Mouse (Mus musculus) urinary bladder, adult 2 months (tissue): Measurements from ENCODE around the gene Coq4. TPM values are rescaled to one million over a fixed set of nuclear protein-coding genes. Genes with fewer than 3 reads are reported as not detected.

ENCODE experiments used
- DNase-seq: peaks from one replicate; pipeline ENCODE4 v3.0.0; 2022; ENCODE audit warnings: low spot score
- polyA plus RNA-seq: library from polyadenylated mRNA; depleted of rRNA; stranded (reverse); fragments of >200 nt; gene quantifications from 2 replicates; pipeline ENCODE4 v1.2.3, GENCODE M21; 2012

Gene Coq4
- polyA plus RNA-seq, 1 experiment = 24.3 TPM

GRCm38 (mm10) chr2:29792772-29793487 lies 5.6 kb downstream of the Coq4 start:
- DNase-seq = no peak

GRCm38 (mm10) chr2:29802075-29802826 lies 15.0 kb downstream of the Coq4 start, which contains the start of gene Slc27a4:
Slc27a4 (plus strand) TSS chr2:29802634.
- peak; percentile 95 for DNase-seq

- DNase-seq = no peak
Measured at GRCm38 (mm10) chr2:29802827-29803201, 15.5 kb downstream of the Coq4 start.

- DNase-seq = no peak
Measured at GRCm38 (mm10) chr2:29803400-29803831, 16.1 kb downstream of the Coq4 start.

- DNase-seq = no peak
Measured at GRCm38 (mm10) chr2:29815678-29816371, 28.5 kb downstream of the Coq4 start.

GRCm38 (mm10) chr2:29817426-29818232 lies 30.3 kb downstream of the Coq4 start:
- DNase-seq = peak; percentile 59

- DNase-seq = no peak
Measured at GRCm38 (mm10) chr2:29819363-29819762, 32.1 kb downstream of the Coq4 start.

- DNase-seq = no peak
Measured at GRCm38 (mm10) chr2:29820025-29820817, 32.9 kb downstream of the Coq4 start, which contains the start of gene Urm1. Urm1 (plus strand) TSS chr2:29820075.

- DNase-seq = no peak
Measured at GRCm38 (mm10) chr2:29826318-29826925, 39.1 kb downstream of the Coq4 start.

GRCm38 (mm10) chr2:29826926-29827708 lies 39.8 kb downstream of the Coq4 start:
- DNase-seq = peak; percentile 76

GRCm38 (mm10) chr2:29827709-29828024 lies 40.4 kb downstream of the Coq4 start:
- no peak for DNase-seq

GRCm38 (mm10) chr2:29831106-29831505 lies 43.8 kb downstream of the Coq4 start:
- DNase-seq = no peak

GRCm38 (mm10) chr2:29833796-29834195 lies 46.5 kb downstream of the Coq4 start:
- DNase-seq = no peak

- DNase-seq = no peak
Measured at GRCm38 (mm10) chr2:29835391-29835899, 48.2 kb downstream of the Coq4 start.

GRCm38 (mm10) chr2:29839460-29839859 lies 52.2 kb downstream of the Coq4 start:
- no peak for DNase-seq

- no peak for DNase-seq
Measured at GRCm38 (mm10) chr2:29843231-29844105, 56.2 kb downstream of the Coq4 start.

- DNase-seq = no peak
Measured at GRCm38 (mm10) chr2:29844115-29844514, 56.8 kb downstream of the Coq4 start.

GRCm38 (mm10) chr2:29844661-29845060 lies 57.4 kb downstream of the Coq4 start:
- no peak for DNase-seq
